Mouse (Mus musculus): ENCODE data around the gene Iqsec1. TPM values are rescaled to one million over a fixed set of nuclear protein-coding genes. Genes with fewer than 3 reads are reported as not detected.

Gene Iqsec1
- polyA plus RNA-seq, 1 experiment, result 46.1 TPM

GRCm38 (mm10) chr6:90997025-90997424, 8.5 kb upstream of the Iqsec1 start:
- Histone ChIP-seq H3K36me3 (ENCODE audit: control insufficient read depth, insufficient read depth, low read length) (no peaks in the 10 kb centered on the region), H3K4me1 (ENCODE audit: control insufficient read depth, insufficient read depth, insufficient read length, low read length) (no peaks in the 10 kb centered on the region), H3K27me3 (ENCODE audit: control insufficient read depth, insufficient read depth, low read length) (no peaks in the 10 kb centered on the region), H3K27ac (ENCODE audit: insufficient read depth, low read depth, low read length) (no peak overlapping the region), H3K4me3 (ENCODE audit: low read depth, low read length) (no peak overlapping the region)
- TF ChIP-seq POLR2A (IDR thresholded peaks at IDR 0.05; ENCODE audit: low read depth, low read length) (no peak), CTCF (IDR thresholded peaks at IDR 0.05; ENCODE audit: extremely low read depth, insufficient read length, insufficient replicate concordance, low read depth, low read length) (no peak)
- 86% methylated on average over 3 of the region's 3 CpGs for WGBS

GRCm38 (mm10) chr6:90996181-90996580, 7.7 kb upstream of the Iqsec1 start:
- TF ChIP-seq POLR2A (IDR thresholded peaks at IDR 0.05; ENCODE audit: low read depth, low read length) (no peak), CTCF (IDR thresholded peaks at IDR 0.05; ENCODE audit: extremely low read depth, insufficient read length, insufficient replicate concordance, low read depth, low read length) (no peak)
- H3K27ac ChIP-seq (ENCODE audit: insufficient read depth, low read depth, low read length), result no peak overlapping the region
- 85% methylated on average over 2 of the region's 2 CpGs for WGBS

GRCm38 (mm10) chr6:90988299-90988625, 223 bp downstream of the Iqsec1 start:
- H3K4me3 ChIP-seq (ENCODE audit: low read depth, low read length), result peak overlapping the region; percentile 63
- H3K4me1 ChIP-seq (ENCODE audit: control insufficient read depth, insufficient read depth, insufficient read length, low read length), result peaks cover 6% of the 10 kb centered on the region
- H3K27ac ChIP-seq (ENCODE audit: insufficient read depth, low read depth, low read length), result no peak overlapping the region
- no peak for TF ChIP-seq CTCF (IDR thresholded peaks at IDR 0.05; ENCODE audit: extremely low read depth, insufficient read length, insufficient replicate concordance, low read depth, low read length)
- no peak for TF ChIP-seq POLR2A (IDR thresholded peaks at IDR 0.05; ENCODE audit: low read depth, low read length)
- H3K36me3 ChIP-seq (ENCODE audit: control insufficient read depth, insufficient read depth, low read length), result no peaks in the 10 kb centered on the region
- WGBS, result 2% methylated on average over 57 of the region's 59 CpGs
- H3K27me3 ChIP-seq (ENCODE audit: control insufficient read depth, insufficient read depth, low read length), result peaks cover 19% of the 10 kb centered on the region

More at GRCm38 (mm10) chr6:90996181-90996580, 7.7 kb upstream of the Iqsec1 start:
- Histone ChIP-seq H3K4me3 (ENCODE audit: low read depth, low read length) (no peak overlapping the region), H3K4me1 (ENCODE audit: control insufficient read depth, insufficient read depth, insufficient read length, low read length) (no peaks in the 10 kb centered on the region), H3K36me3 (ENCODE audit: control insufficient read depth, insufficient read depth, low read length) (no peaks in the 10 kb centered on the region), H3K27me3 (ENCODE audit: control insufficient read depth, insufficient read depth, low read length) (no peaks in the 10 kb centered on the region)

GRCm38 (mm10) chr6:90987561-90988298, 755 bp downstream of the Iqsec1 start:
- under 1% methylated on average over 76 of the region's 76 CpGs for WGBS
- TF ChIP-seq CTCF (IDR thresholded peaks at IDR 0.05; ENCODE audit: extremely low read depth, insufficient read length, insufficient replicate concordance, low read depth, low read length), result no peak
- 0 out of 2 replicates have a peak, but pooled peaks have one; percentile 7 for TF ChIP-seq POLR2A (IDR thresholded peaks at IDR 0.05; ENCODE audit: low read depth, low read length)
- Histone ChIP-seq H3K27me3 (ENCODE audit: control insufficient read depth, insufficient read depth, low read length) (peaks cover 19% of the 10 kb centered on the region), H3K4me1 (ENCODE audit: control insufficient read depth, insufficient read depth, insufficient read length, low read length) (peaks cover 6% of the 10 kb centered on the region), H3K36me3 (ENCODE audit: control insufficient read depth, insufficient read depth, low read length) (no peaks in the 10 kb centered on the region), H3K27ac (ENCODE audit: insufficient read depth, low read depth, low read length) (no peak overlapping the region), H3K4me3 (ENCODE audit: low read depth, low read length) (peak overlapping the region; percentile 63)

GRCm38 (mm10) chr6:90984101-90984500, 4.4 kb downstream of the Iqsec1 start:
- Histone ChIP-seq H3K27me3 (ENCODE audit: control insufficient read depth, insufficient read depth, low read length) (peaks cover 19% of the 10 kb centered on the region), H3K4me1 (ENCODE audit: control insufficient read depth, insufficient read depth, insufficient read length, low read length) (peaks cover 6% of the 10 kb centered on the region), H3K36me3 (ENCODE audit: control insufficient read depth, insufficient read depth, low read length) (no peaks in the 10 kb centered on the region), H3K4me3 (ENCODE audit: low read depth, low read length) (no peak overlapping the region), H3K27ac (ENCODE audit: insufficient read depth, low read depth, low read length) (no peak overlapping the region)
- WGBS, result 59% methylated on average over 3 of the region's 3 CpGs
- TF ChIP-seq POLR2A (IDR thresholded peaks at IDR 0.05; ENCODE audit: low read depth, low read length) (no peak), CTCF (IDR thresholded peaks at IDR 0.05; ENCODE audit: extremely low read depth, insufficient read length, insufficient replicate concordance, low read depth, low read length) (no peak)

GRCm38 (mm10) chr6:90974279-90974678, 14.2 kb downstream of the Iqsec1 start:
- Histone ChIP-seq H3K36me3 (ENCODE audit: control insufficient read depth, insufficient read depth, low read length) (no peaks in the 10 kb centered on the region), H3K27me3 (ENCODE audit: control insufficient read depth, insufficient read depth, low read length) (no peaks in the 10 kb centered on the region), H3K4me3 (ENCODE audit: low read depth, low read length) (no peak overlapping the region), H3K27ac (ENCODE audit: insufficient read depth, low read depth, low read length) (no peak overlapping the region), H3K4me1 (ENCODE audit: control insufficient read depth, insufficient read depth, insufficient read length, low read length) (no peaks in the 10 kb centered on the region)
- 91% methylated on average over 2 of the region's 2 CpGs for WGBS
- no peak for TF ChIP-seq CTCF (IDR thresholded peaks at IDR 0.05; ENCODE audit: extremely low read depth, insufficient read length, insufficient replicate concordance, low read depth, low read length)
- no peak for TF ChIP-seq POLR2A (IDR thresholded peaks at IDR 0.05; ENCODE audit: low read depth, low read length)

- Histone ChIP-seq H3K27ac (ENCODE audit: insufficient read depth, low read depth, low read length) (no peak overlapping the region), H3K27me3 (ENCODE audit: control insufficient read depth, insufficient read depth, low read length) (no peaks in the 10 kb centered on the region), H3K4me1 (ENCODE audit: control insufficient read depth, insufficient read depth, insufficient read length, low read length) (no peaks in the 10 kb centered on the region), H3K36me3 (ENCODE audit: control insufficient read depth, insufficient read depth, low read length) (no peaks in the 10 kb centered on the region), H3K4me3 (ENCODE audit: low read depth, low read length) (no peak overlapping the region)
- TF ChIP-seq CTCF (IDR thresholded peaks at IDR 0.05; ENCODE audit: extremely low read depth, insufficient read length, insufficient replicate concordance, low read depth, low read length), result no peak
- TF ChIP-seq POLR2A (IDR thresholded peaks at IDR 0.05; ENCODE audit: low read depth, low read length), result no peak
- 50% methylated on average over 2 of the region's 2 CpGs for WGBS
Observed at GRCm38 (mm10) chr6:90969341-90969871, 19.1 kb downstream of the Iqsec1 start.
